ENCODE assay signal across 9 mouse cellular contexts in genomic region chr11:88100170-88100569, GRCm38 (mm10). TPM values are rescaled to one million over a fixed set of nuclear protein-coding genes. Genes with fewer than 3 reads are reported as not detected.
DNase-seq lines count a peak whose midpoint lies in the region; ATAC-seq and TF ChIP-seq lines count a peak whose summit lies in the region.
"Had no signal": no experiment of that assay in that cellular context is flagged by ENCODE, and none has a peak within 500 bp of the region (broad histone marks: within the 10 kb centered on the region; RNA-seq: fewer than 3 reads in every experiment).

No protein-coding gene starts in this region.

- no peaks in the 10 kb centered on the region; the same call in 1 of the 2 replicates for H3K27me3 ChIP-seq in forebrain, embryonic 11.5 days (ENCODE audit: control insufficient read depth, insufficient read depth, low read length)
- 0 out of 2 replicates have a peak, but pooled peaks cover 3% of the 10 kb centered on the region for H3K27me3 ChIP-seq in intestine, embryonic 15.5 days (replicated peaks)
- H3K27me3 ChIP-seq in neural tube, embryonic 12.5 days (replicated peaks), result no peaks in the 10 kb centered on the region
- H3K27me3 ChIP-seq: Patski had no signal

- 34% methylated on average over 4 of the region's 4 CpGs for WGBS in forebrain, embryonic 11.5 days
- 43% methylated on average over 4 of the region's 4 CpGs for WGBS in intestine, embryonic 15.5 days
- WGBS in neural tube, embryonic 12.5 days, result 34% methylated on average over 4 of the region's 4 CpGs

- H3K4me3 ChIP-seq in layer of hippocampus, adult 2 months, result peak overlapping the region; percentile 77
- H3K4me3 ChIP-seq in forebrain, embryonic 11.5 days (ENCODE audit: low read depth, low read length), result peak overlapping the region; percentile 82
- peak overlapping the region; percentile 85; the same call in 1 of the 2 replicates for H3K4me3 ChIP-seq in intestine, embryonic 15.5 days (replicated peaks)
- peak overlapping the region; percentile 89 for H3K4me3 ChIP-seq in neural tube, embryonic 12.5 days

- no peak for ATAC-seq in forebrain, embryonic 11.5 days (replicated peaks; ENCODE audit: low FRiP score)
- ATAC-seq in intestine, embryonic 15.5 days, result no peak
- no peak for ATAC-seq in neural tube, embryonic 12.5 days (ENCODE audit: low FRiP score, low read depth)
- no peak for ATAC-seq in erythroblast, adult 5-6 weeks (replicated peaks; ENCODE audit: low FRiP score, poor library complexity, severe bottlenecking)

- H3K9me3 ChIP-seq in forebrain, embryonic 11.5 days (ENCODE audit: control insufficient read depth, low read length), result no peaks in the 10 kb centered on the region
- no peaks in the 10 kb centered on the region for H3K9me3 ChIP-seq in intestine, embryonic 15.5 days
- H3K9me3 ChIP-seq in neural tube, embryonic 12.5 days, result no peaks in the 10 kb centered on the region

- H3K36me3 ChIP-seq in forebrain, embryonic 11.5 days (ENCODE audit: control insufficient read depth, insufficient read depth, low read length), result no peaks in the 10 kb centered on the region
- H3K36me3 ChIP-seq in intestine, embryonic 15.5 days, result no peaks in the 10 kb centered on the region
- H3K36me3 ChIP-seq in neural tube, embryonic 12.5 days, result no peaks in the 10 kb centered on the region

- H3K4me2 ChIP-seq in forebrain, embryonic 11.5 days (ENCODE audit: low read depth, low read length, severe bottlenecking), result peak overlapping the region; percentile 86
- H3K4me2 ChIP-seq in intestine, embryonic 15.5 days (replicated peaks), result peak overlapping the region; percentile 94
- H3K4me2 ChIP-seq in neural tube, embryonic 12.5 days (replicated peaks), result peak overlapping the region; percentile 84

- no peak for TF ChIP-seq CTCF in layer of hippocampus, adult 2 months (conservative IDR thresholded peaks at IDR 0.05)

- H3K4me1 ChIP-seq in forebrain, embryonic 11.5 days (replicated peaks; ENCODE audit: control insufficient read depth, insufficient read depth, low read length), result peaks cover 17% of the 10 kb centered on the region; the same call in 1 of the 2 replicates
- peaks cover 21% of the 10 kb centered on the region for H3K4me1 ChIP-seq in intestine, embryonic 15.5 days (replicated peaks)
- H3K4me1 ChIP-seq in neural tube, embryonic 12.5 days, result peaks cover 32% of the 10 kb centered on the region

- DNase-seq in layer of hippocampus, adult 2 months (ENCODE audit: low spot score in 2 of 2), result no peak
- DNase-seq in layer of hippocampus, adult 11-12 months (ENCODE audit: low spot score), result no peak
- no peak for DNase-seq in forebrain, embryonic 11.5 days (ENCODE audit: low spot score)
- no peak for DNase-seq in adrenal gland, postnatal 36 days
- no peak for DNase-seq in right cerebral cortex, postnatal 4 days

- H3K27ac ChIP-seq in layer of hippocampus, adult 2 months, result peak overlapping the region; percentile 97
- no peak overlapping the region for H3K27ac ChIP-seq in forebrain, embryonic 11.5 days (ENCODE audit: low read depth, low read length)
- H3K27ac ChIP-seq in intestine, embryonic 15.5 days, result no peak overlapping the region
- H3K27ac ChIP-seq in neural tube, embryonic 12.5 days, result no peak overlapping the region

- peak overlapping the region; percentile 99 for H3K9ac ChIP-seq in forebrain, embryonic 11.5 days (ENCODE audit: low read length)
- H3K9ac ChIP-seq in intestine, embryonic 15.5 days, result no peak overlapping the region
- peak overlapping the region; percentile 99; the same call in 1 of the 2 replicates for H3K9ac ChIP-seq in neural tube, embryonic 12.5 days

RNA-seq across cellular contexts. Expression of gene Cuedc1, which starts 2.3 kb away (rescaled TPM):
- total RNA-seq in layer of hippocampus, adult 2 months (2021), result 10 to 100 TPM; 31.1 to 35.3 TPM
- polyA plus RNA-seq in forebrain, embryonic 11.5 days (2014; fragmentation: Nextera tagmentation; extraction: Ambion mirVana), result 26.2 and 29.0 TPM in 2 replicates
- polyA plus RNA-seq in intestine, embryonic 15.5 days (2015; fragmentation: Nextera tagmentation; extraction: Ambion mirVana), result 14.2 and 17.6 TPM in 2 replicates
- polyA plus RNA-seq in neural tube, embryonic 12.5 days (2016; fragmentation: Nextera tagmentation; extraction: Ambion mirVana), result 50.2 and 50.7 TPM in 2 replicates
- total RNA-seq in adrenal gland, postnatal 36 days (2021), result 10 to 100 TPM; 46.9 to 53.4 TPM
- total RNA-seq in erythroblast, adult 5-6 weeks (2015; ENCODE audit: low replicate concordance), result 2.7 TPM in 1 of 2 replicates, not detected in the other
- total RNA-seq in erythroblast, adult 5-6 weeks (2017; ENCODE audit: low replicate concordance), result 0.98 TPM in 1 of 2 replicates, not detected in the other

RNA-seq across cellular contexts. Expression of gene Vezf1, which starts 32.1 kb away (rescaled TPM):
- total RNA-seq in layer of hippocampus, adult 2 months (2021), result 10 to 100 TPM; 22.0 to 22.7 TPM
- polyA plus RNA-seq in forebrain, embryonic 11.5 days (2014; fragmentation: Nextera tagmentation; extraction: Ambion mirVana), result 84.8 and 87.7 TPM in 2 replicates
- polyA plus RNA-seq in intestine, embryonic 15.5 days (2015; fragmentation: Nextera tagmentation; extraction: Ambion mirVana), result 30.4 and 32.4 TPM in 2 replicates
- 73.9 and 84.7 TPM in 2 replicates for polyA plus RNA-seq in neural tube, embryonic 12.5 days (2016; fragmentation: Nextera tagmentation; extraction: Ambion mirVana)
- 10 to 100 TPM; 49.3 to 50.9 TPM for total RNA-seq in adrenal gland, postnatal 36 days (2021)
- 15.8 and 23.4 TPM in 2 replicates for total RNA-seq in erythroblast, adult 5-6 weeks (2015; ENCODE audit: low replicate concordance)
- 7.9 and 11.7 TPM in 2 replicates for total RNA-seq in erythroblast, adult 5-6 weeks (2017; ENCODE audit: low replicate concordance)

RNA-seq across cellular contexts. Expression of gene Srsf1, which starts 53.0 kb away (rescaled TPM):
- total RNA-seq in layer of hippocampus, adult 2 months (2021), result 100 to 1,000 TPM; 234 TPM
- polyA plus RNA-seq in forebrain, embryonic 11.5 days (2014; fragmentation: Nextera tagmentation; extraction: Ambion mirVana), result 559 and 563 TPM in 2 replicates
- 237 and 244 TPM in 2 replicates for polyA plus RNA-seq in intestine, embryonic 15.5 days (2015; fragmentation: Nextera tagmentation; extraction: Ambion mirVana)
- 446 and 488 TPM in 2 replicates for polyA plus RNA-seq in neural tube, embryonic 12.5 days (2016; fragmentation: Nextera tagmentation; extraction: Ambion mirVana)
- 100 to 1,000 TPM; 212 to 243 TPM for total RNA-seq in adrenal gland, postnatal 36 days (2021)
- total RNA-seq in erythroblast, adult 5-6 weeks (2015; ENCODE audit: low replicate concordance), result 216 and 317 TPM in 2 replicates
- total RNA-seq in erythroblast, adult 5-6 weeks (2017; ENCODE audit: low replicate concordance), result 505 and 650 TPM in 2 replicates

Comparison
In these comparisons a context has a peak if more than half of its experiments do, and no peak if none do; other contexts are left out.
1. RNA of gene Cuedc1, which starts 2.3 kb away (total RNA-seq): 46.9 to 53.4 TPM in adrenal gland, postnatal 36 days and 31.1 to 35.3 TPM in layer of hippocampus, adult 2 months; 0.98 to 2.7 TPM in erythroblast, adult 5-6 weeks; every median in the first group is over 4 times any median in the second.
2. Peak in every context shown above with its lines, with median percentiles within 50 percentile points of each other: H3K4me3 ChIP-seq and H3K4me2 ChIP-seq.